In genomic region chr9:107484302-107484701, GRCm38 (mm10) we compare ENCODE assay signal across 9 mouse cellular contexts. TPM values are rescaled to one million over a fixed set of nuclear protein-coding genes. Genes with fewer than 3 reads are reported as not detected.
DNase-seq lines count a peak whose midpoint lies in the region; ATAC-seq lines count a peak whose summit lies in the region.
"Had no signal": no experiment of that assay in that cellular context is flagged by ENCODE, and none has a peak within 500 bp of the region (broad histone marks: within the 10 kb centered on the region; RNA-seq: fewer than 3 reads in every experiment).

No protein-coding gene starts in this region.

- 39% methylated on average over 17 of the region's 17 CpGs for whole genome bisulfite sequencing in neural tube, embryonic 12.5 days

- no peaks in the 10 kb centered on the region for H3K36me3 ChIP-seq in neural tube, embryonic 12.5 days

- H3K9ac ChIP-seq in neural tube, embryonic 12.5 days: no peak overlapping the region

- peaks cover 57% of the 10 kb centered on the region for H3K4me1 ChIP-seq in neural tube, embryonic 12.5 days

- no peak overlapping the region for H3K4me3 ChIP-seq in neural tube, embryonic 12.5 days

- H3K4me2 ChIP-seq in neural tube, embryonic 12.5 days (replicated peaks): no peak overlapping the region

- no peaks in the 10 kb centered on the region for H3K27me3 ChIP-seq in neural tube, embryonic 12.5 days (replicated peaks)

- DNase-seq in cerebellum, adult 11 months: peak; percentile 90
- DNase-seq in cerebellum, postnatal 25 days: peak; percentile 87 to 93
- peak; percentile 46 for DNase-seq in layer of hippocampus, adult 11-12 months (ENCODE audit: low spot score)
- DNase-seq in spleen, postnatal 14 days (ENCODE audit: low spot score in 2 of 2): no peak
- DNase-seq in ovary, postnatal 36 days (ENCODE audit: low spot score): no peak
- DNase-seq in kidney, adult 9 months: no peak
- DNase-seq: kidney, postnatal 36 days had no signal

- H3K27ac ChIP-seq in neural tube, embryonic 12.5 days: peak overlapping the region; percentile 50

- H3K9me3 ChIP-seq in neural tube, embryonic 12.5 days: no peaks in the 10 kb centered on the region

- ATAC-seq in neural tube, embryonic 12.5 days (ENCODE audit: low FRiP score, low read depth): peak; percentile 55
- ATAC-seq: lung, postnatal 0 days had no signal

RNA-seq across cellular contexts. Expression of gene Tmem115, which starts 49.4 kb away (rescaled TPM):
- 46.7 and 48.4 TPM in 2 replicates for polyA plus RNA-seq in neural tube, embryonic 12.5 days (2016; fragmentation: Nextera tagmentation; extraction: Ambion mirVana)

RNA-seq across cellular contexts. Expression of gene Cyb561d2, which starts 57.7 kb away (rescaled TPM):
- 24.2 and 25.4 TPM in 2 replicates for polyA plus RNA-seq in neural tube, embryonic 12.5 days (2016; fragmentation: Nextera tagmentation; extraction: Ambion mirVana)

RNA-seq across cellular contexts. Expression of gene Nprl2, which starts 57.7 kb away (rescaled TPM):
- polyA plus RNA-seq in neural tube, embryonic 12.5 days (2016; fragmentation: Nextera tagmentation; extraction: Ambion mirVana): 52.6 and 55.2 TPM in 2 replicates

Comparison
In these comparisons a context has a peak if more than half of its experiments do, and no peak if none do; other contexts are left out.
1. DNase-seq: peak in cerebellum, adult 11 months (single experiment), cerebellum, postnatal 25 days (2 of 2) and layer of hippocampus, adult 11-12 months (single experiment); none in spleen, postnatal 14 days (0 of 2), ovary, postnatal 36 days (single experiment) and kidney, adult 9 months (single experiment).